33 mouse cellular contexts compared by ENCODE assay signal in the genomic region with DNA sequence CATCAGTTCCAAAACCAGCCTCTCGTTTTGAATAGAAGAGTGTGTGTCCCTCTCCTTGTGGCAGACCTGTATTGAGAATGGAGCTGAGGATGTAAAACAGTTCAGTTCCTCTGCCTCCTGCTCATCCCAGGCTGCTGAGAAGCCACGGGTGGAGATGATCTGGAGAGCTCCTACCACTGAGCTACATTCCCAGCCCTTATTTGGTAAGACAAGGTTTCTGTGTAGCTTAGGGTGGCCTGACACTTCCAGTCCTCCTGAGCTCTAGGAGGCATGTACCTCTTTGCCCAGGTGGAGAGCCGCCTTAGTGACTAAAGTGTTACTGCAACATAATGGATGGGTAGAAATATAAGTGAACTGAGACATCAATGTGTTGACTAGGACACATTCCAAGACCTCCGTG. TPM values are rescaled to one million over a fixed set of nuclear protein-coding genes. Genes with fewer than 3 reads are reported as not detected.
"Had no signal": no experiment of that assay in that cellular context is flagged by ENCODE, and none has a peak within 500 bp of the region (broad histone marks: within the 10 kb centered on the region; RNA-seq: fewer than 3 reads in every experiment).

No protein-coding gene starts in this region.

- H3K4me3 ChIP-seq: limb, embryonic 10.5 days; limb, embryonic 12.5 days; limb, embryonic 13.5 days; limb, embryonic 15.5 days; liver, embryonic 12.5 days; liver, embryonic 13.5 days; liver, embryonic 15.5 days; lung, embryonic 15.5 days; megakaryocyte, embryonic 14.5 days; midbrain, embryonic 10.5 days; midbrain, embryonic 12.5 days; midbrain, embryonic 13.5 days; midbrain, embryonic 15.5 days; myocyte had no signal

- H3K27ac ChIP-seq: limb, embryonic 10.5 days; limb, embryonic 12.5 days; limb, embryonic 13.5 days; limb, embryonic 15.5 days; liver, embryonic 12.5 days; liver, embryonic 13.5 days; liver, embryonic 14.5 days; liver, embryonic 15.5 days; lung, embryonic 15.5 days; macrophage; midbrain, embryonic 10.5 days; midbrain, embryonic 12.5 days; midbrain, embryonic 13.5 days; midbrain, embryonic 15.5 days had no signal

- H3K36me3 ChIP-seq: limb, embryonic 10.5 days; midbrain, embryonic 15.5 days had no signal

- H3K9me3 ChIP-seq: limb, embryonic 10.5 days; limb, embryonic 12.5 days; limb, embryonic 13.5 days; limb, embryonic 15.5 days; liver, embryonic 12.5 days; liver, embryonic 13.5 days; liver, embryonic 15.5 days; lung, embryonic 15.5 days; midbrain, embryonic 10.5 days; midbrain, embryonic 12.5 days; midbrain, embryonic 13.5 days; midbrain, embryonic 15.5 days had no signal

- DNase-seq: left cerebral cortex, postnatal 4 days; liver; liver, embryonic 13.5 days; lung, adult 18-20 months; lung, adult 2 months; lung, embryonic 14.5 days; lung, postnatal 10 days; lung, postnatal 14 days; lung, postnatal 36 days; lung, postnatal 4 days; midbrain, embryonic 14.5 days had no signal

RNA-seq across cellular contexts. Expression of a gene that starts 2.8 kb away (rescaled TPM):
- total RNA-seq: liver, adult 2 months; megakaryocyte progenitor cell, adult 5-6 weeks; megakaryocyte, adult 5-6 weeks; megakaryocyte-erythroid progenitor cell, adult 5-6 weeks; monocyte, adult 5-6 weeks had no signal
- polyA plus RNA-seq: liver, adult 2 months; liver, embryonic 11.5 days; liver, embryonic 12.5 days; liver, postnatal 0 days had no signal
